Mouse (Mus musculus) embryonic facial prominence, embryonic 12.5 days (tissue): ENCODE results near the gene Tubd1. TPM values are rescaled to one million over a fixed set of nuclear protein-coding genes. Genes with fewer than 3 reads are reported as not detected.

Experiments used
- ATAC-seq: fragments of 200-750 bp; cut with Nextera tagmentation; 2 replicates; pipeline ENCODE4 v1.8.0; 2017; ENCODE audit not compliant: insufficient number of reproducible peaks, insufficient read depth, low FRiP score, low TSS enrichment
- H3K27ac ChIP-seq: fragments of 300-500 bp; sonication (generic); 2 replicates; pipeline ENCODE4 v1.5.1; 2016; ENCODE audit warnings: mild to moderate bottlenecking
- H3K27me3 ChIP-seq: fragments of 300-500 bp; sonication (generic); 2 replicates; pipeline ENCODE4 v1.6.1; 2016; ENCODE audit warnings: mild to moderate bottlenecking, moderate library complexity
- H3K36me3 ChIP-seq: fragments of 300-500 bp; sonication (generic); 2 replicates; pipeline ENCODE4 v1.6.1; 2016; ENCODE audit warnings: mild to moderate bottlenecking
- H3K4me1 ChIP-seq: fragments of 300-500 bp; sonication (generic); 2 replicates; pipeline ENCODE4 v1.6.1; 2016
- H3K4me2 ChIP-seq: fragments of 300-500 bp; sonication (generic); replicated peaks from 2 replicates; pipeline ENCODE4 v1.6.1; 2016; ENCODE audit warnings: mild to moderate bottlenecking, moderate library complexity
- H3K4me3 ChIP-seq: fragments of 300-500 bp; sonication (generic); 2 replicates; pipeline ENCODE4 v1.5.1; 2016; ENCODE audit warnings: mild to moderate bottlenecking
- H3K9ac ChIP-seq: fragments of 300-500 bp; sonication (generic); 2 replicates; pipeline ENCODE4 v1.6.1; 2016; ENCODE audit warnings: mild to moderate bottlenecking, moderate library complexity
- H3K9me3 ChIP-seq: fragments of 300-500 bp; sonication (generic); 2 replicates; pipeline ENCODE4 v1.6.1; 2016; ENCODE audit warnings: mild to moderate bottlenecking, moderate library complexity
- WGBS: fragments of 180-500 bp; shearing (Covaris S2); methylation state at CpG from one replicate; pipeline ENCODE4 v1.1.7; 2016; 5-methylcytosine and 5-hydroxymethylcytosine counted together
- polyA plus RNA-seq: library from polyadenylated mRNA; unstranded; fragments of >200 nt; fragmentation: Nextera tagmentation; extraction: Ambion mirVana; gene quantifications from 2 replicates; pipeline ENCODE4 v1.2.1, GENCODE M21; 2016

Tubd1 gene
- polyA plus RNA-seq, 1 experiment from 2014 or later, result 11.2 TPM

DNA sequence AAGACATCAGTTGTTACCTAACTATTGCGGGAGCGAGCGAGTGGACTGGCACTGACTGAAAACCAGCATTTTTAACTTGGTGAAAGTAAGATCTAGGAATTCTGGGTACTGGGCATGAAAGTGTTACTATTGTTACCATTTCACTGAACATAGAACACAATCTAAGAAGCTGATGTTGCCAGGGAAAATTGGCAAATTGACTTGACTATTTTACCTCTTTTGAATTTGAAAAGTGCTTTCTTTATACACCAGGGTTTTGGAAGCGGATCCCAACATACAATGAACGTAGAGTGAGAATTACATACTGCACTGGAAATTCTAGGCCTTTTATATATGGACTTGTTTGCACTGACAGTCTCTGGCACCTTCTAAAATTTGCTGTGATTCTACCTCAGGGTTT is 48.7 kb downstream of the Tubd1 start:
- H3K27ac ChIP-seq, result no peak overlapping the region
- H3K36me3 ChIP-seq, result no peaks in the 10 kb centered on the region
- 96% methylated on average over 5 of the region's 5 CpGs for WGBS
- no peak overlapping the region for H3K4me2 ChIP-seq
- ATAC-seq, result no peak
- no peak overlapping the region for H3K9ac ChIP-seq
- no peaks in the 10 kb centered on the region for H3K27me3 ChIP-seq
- H3K4me3 ChIP-seq, result no peak overlapping the region
- H3K4me1 ChIP-seq, result peaks cover 3% of the 10 kb centered on the region; the same call in 1 of the 2 replicates
- H3K9me3 ChIP-seq, result no peaks in the 10 kb centered on the region

GRCm38 (mm10) chr11:86594188-86594876 is 49.5 kb downstream of the Tubd1 start:
- H3K9ac ChIP-seq, result no peak overlapping the region
- no peaks in the 10 kb centered on the region for H3K9me3 ChIP-seq
- 78% methylated on average over 6 of the region's 6 CpGs for WGBS
- no peaks in the 10 kb centered on the region for H3K36me3 ChIP-seq
- no peak overlapping the region for H3K27ac ChIP-seq
- no peak overlapping the region for H3K4me3 ChIP-seq
- no peaks in the 10 kb centered on the region for H3K27me3 ChIP-seq
- no peak overlapping the region for H3K4me2 ChIP-seq
- no peak for ATAC-seq
- H3K4me1 ChIP-seq, result peaks cover 3% of the 10 kb centered on the region; the same call in 1 of the 2 replicates

DNA sequence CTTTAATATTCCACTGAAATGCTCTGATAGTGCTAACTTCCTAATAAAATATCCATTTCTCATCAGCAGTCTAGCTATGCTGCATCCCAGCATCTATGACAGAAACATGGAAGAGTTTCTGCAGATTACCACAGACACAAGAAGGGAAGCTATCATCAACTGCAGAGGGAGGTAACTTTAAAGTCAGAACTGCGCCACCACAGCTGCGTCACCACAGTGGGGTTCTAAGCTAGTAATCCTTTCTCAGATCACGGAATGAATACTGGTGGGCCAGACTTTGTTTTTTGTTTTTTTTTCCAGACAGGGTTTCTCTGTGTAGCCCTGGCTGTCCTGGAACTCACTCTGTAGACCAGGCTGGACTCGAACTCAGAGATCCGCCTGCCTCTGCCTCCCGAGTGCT is 50.6 kb downstream of the Tubd1 start:
- Histone ChIP-seq H3K4me1 (peaks cover 3% of the 10 kb centered on the region; the same call in 1 of the 2 replicates), H3K4me3 (no peak overlapping the region), H3K27ac (no peak overlapping the region), H3K4me2 (no peak overlapping the region), H3K9me3 (no peaks in the 10 kb centered on the region), H3K27me3 (no peaks in the 10 kb centered on the region), H3K9ac (no peak overlapping the region), H3K36me3 (no peaks in the 10 kb centered on the region)
- ATAC-seq, result no peak
- WGBS, result 95% methylated on average over 6 of the region's 6 CpGs

GRCm38 (mm10) chr11:86596187-86596960 is 51.6 kb downstream of the Tubd1 start:
- Histone ChIP-seq H3K4me2 (no peak overlapping the region), H3K9me3 (no peaks in the 10 kb centered on the region), H3K27me3 (no peaks in the 10 kb centered on the region), H3K36me3 (no peaks in the 10 kb centered on the region), H3K4me3 (no peak overlapping the region), H3K9ac (no peak overlapping the region), H3K4me1 (peaks cover 3% of the 10 kb centered on the region; the same call in 1 of the 2 replicates), H3K27ac (no peak overlapping the region)
- ATAC-seq, result no peak
- 70% methylated on average over 7 of the region's 7 CpGs for WGBS

- 95% methylated on average over 3 of the region's 3 CpGs for WGBS
- Histone ChIP-seq H3K4me2 (no peak overlapping the region), H3K9ac (no peak overlapping the region), H3K27ac (no peak overlapping the region), H3K27me3 (no peaks in the 10 kb centered on the region), H3K36me3 (no peaks in the 10 kb centered on the region), H3K4me1 (peaks cover 3% of the 10 kb centered on the region; the same call in 1 of the 2 replicates), H3K9me3 (no peaks in the 10 kb centered on the region), H3K4me3 (no peak overlapping the region)
- ATAC-seq, result no peak
Measured at GRCm38 (mm10) chr11:86596976-86597375, 52.2 kb downstream of the Tubd1 start.

DNA sequence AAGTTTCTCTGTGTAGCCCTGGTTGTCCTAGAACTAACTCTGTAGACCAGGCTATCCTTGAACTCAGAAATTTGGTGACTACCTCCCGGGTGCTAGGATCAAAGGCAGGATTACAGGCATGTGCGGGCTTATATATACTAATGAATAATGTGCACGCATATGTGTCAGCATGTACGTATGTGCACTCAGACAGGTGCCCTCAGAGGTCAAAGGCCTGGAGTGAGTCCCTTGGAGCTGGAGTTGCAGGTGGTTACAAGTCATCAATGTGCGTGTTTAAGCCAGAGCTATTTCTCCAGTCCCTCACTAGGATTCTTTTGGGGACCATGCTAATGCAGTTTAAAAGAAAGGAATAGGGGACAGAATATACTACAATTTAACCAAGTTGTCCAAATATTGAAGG is 53.4 kb downstream of the Tubd1 start:
- Histone ChIP-seq H3K27ac (no peak overlapping the region), H3K4me2 (no peak overlapping the region), H3K4me1 (peaks cover 3% of the 10 kb centered on the region; the same call in 1 of the 2 replicates), H3K36me3 (no peaks in the 10 kb centered on the region), H3K27me3 (no peaks in the 10 kb centered on the region), H3K4me3 (no peak overlapping the region), H3K9me3 (no peaks in the 10 kb centered on the region), H3K9ac (no peak overlapping the region)
- no peak for ATAC-seq
- WGBS, result 83% methylated on average over 5 of the region's 5 CpGs

DNA sequence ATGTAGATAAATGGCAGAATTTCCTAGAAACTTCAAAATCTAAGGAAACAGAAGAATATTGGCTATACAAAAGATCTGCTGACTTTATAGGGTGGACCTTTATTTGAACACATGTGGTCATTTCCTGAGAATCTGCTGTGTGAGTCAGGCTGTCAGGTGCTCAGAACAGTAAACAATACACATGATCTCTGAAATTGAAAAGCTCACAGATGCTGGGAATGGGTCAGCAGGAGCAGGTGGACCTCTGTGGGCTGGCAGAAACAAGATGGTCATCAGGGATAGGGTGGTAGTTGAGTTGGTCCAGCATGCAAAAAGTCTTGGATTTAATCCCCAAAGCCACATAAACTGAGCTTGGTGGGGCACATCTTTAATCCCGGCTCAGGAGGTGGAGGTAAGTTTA is 53.8 kb downstream of the Tubd1 start:
- Histone ChIP-seq H3K9me3 (no peaks in the 10 kb centered on the region), H3K36me3 (no peaks in the 10 kb centered on the region), H3K27me3 (no peaks in the 10 kb centered on the region), H3K4me2 (no peak overlapping the region), H3K4me1 (peaks cover 3% of the 10 kb centered on the region; the same call in 1 of the 2 replicates), H3K4me3 (no peak overlapping the region), H3K27ac (no peak overlapping the region), H3K9ac (no peak overlapping the region)
- 89% methylated on average over 1 of the region's 1 CpGs for WGBS
- ATAC-seq, result no peak

GRCm38 (mm10) chr11:86599378-86600208 is 54.8 kb downstream of the Tubd1 start:
- 68% methylated on average over 4 of the region's 4 CpGs for WGBS
- Histone ChIP-seq H3K27me3 (no peaks in the 10 kb centered on the region), H3K36me3 (no peaks in the 10 kb centered on the region), H3K4me3 (no peak overlapping the region), H3K9ac (no peak overlapping the region), H3K4me1 (peaks cover 3% of the 10 kb centered on the region; the same call in 1 of the 2 replicates), H3K4me2 (no peak overlapping the region), H3K27ac (no peak overlapping the region), H3K9me3 (no peaks in the 10 kb centered on the region)
- no peak for ATAC-seq

GRCm38 (mm10) chr11:86600209-86600557 is 55.4 kb downstream of the Tubd1 start:
- peaks cover 3% of the 10 kb centered on the region; the same call in 1 of the 2 replicates for H3K4me1 ChIP-seq
- ATAC-seq, result no peak
- H3K4me2 ChIP-seq, result no peak overlapping the region
- no peak overlapping the region for H3K4me3 ChIP-seq
- no peak overlapping the region for H3K9ac ChIP-seq
- no peaks in the 10 kb centered on the region for H3K9me3 ChIP-seq
- no peak overlapping the region for H3K27ac ChIP-seq
- H3K27me3 ChIP-seq, result no peaks in the 10 kb centered on the region
- WGBS, result 85% methylated on average over 7 of the region's 7 CpGs
- H3K36me3 ChIP-seq, result peaks cover 4% of the 10 kb centered on the region; the same call in 1 of the 2 replicates

DNA sequence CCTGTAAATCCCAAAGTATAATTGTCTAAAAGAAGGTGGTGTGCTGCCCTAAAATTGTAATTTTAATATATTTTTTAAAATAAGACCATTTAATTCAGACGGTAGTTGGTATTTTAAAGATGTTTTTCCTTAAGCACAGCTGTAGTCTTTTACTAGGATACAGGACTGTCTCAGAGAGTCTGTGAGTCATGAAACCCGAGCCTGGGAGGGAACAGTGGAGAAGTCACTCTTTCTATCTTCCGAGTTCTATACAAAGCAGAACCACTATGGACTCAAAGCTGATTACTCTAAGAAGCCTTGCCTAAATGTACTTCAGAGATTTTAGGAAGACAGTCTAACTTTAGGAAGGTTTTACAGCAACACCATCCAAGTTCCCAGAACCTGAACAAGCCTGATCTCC is 57.3 kb downstream of the Tubd1 start:
- 45% methylated on average over 3 of the region's 3 CpGs for WGBS
- H3K36me3 ChIP-seq, result peaks cover 14% of the 10 kb centered on the region
- H3K4me3 ChIP-seq, result no peak overlapping the region
- no peak overlapping the region for H3K27ac ChIP-seq
- H3K9ac ChIP-seq, result no peak overlapping the region
- H3K9me3 ChIP-seq, result no peaks in the 10 kb centered on the region
- no peak for ATAC-seq
- no peaks in the 10 kb centered on the region for H3K4me1 ChIP-seq
- H3K4me2 ChIP-seq, result no peak overlapping the region
- H3K27me3 ChIP-seq, result no peaks in the 10 kb centered on the region

- no peak overlapping the region for H3K27ac ChIP-seq
- H3K27me3 ChIP-seq, result no peaks in the 10 kb centered on the region
- no peak overlapping the region for H3K4me2 ChIP-seq
- no peak overlapping the region for H3K9ac ChIP-seq
- ATAC-seq, result no peak
- H3K9me3 ChIP-seq, result no peaks in the 10 kb centered on the region
- H3K4me1 ChIP-seq, result no peaks in the 10 kb centered on the region
- H3K36me3 ChIP-seq, result peaks cover 14% of the 10 kb centered on the region
- WGBS, result 93% methylated on average over 1 of the region's 1 CpGs
- H3K4me3 ChIP-seq, result no peak overlapping the region
Measured at GRCm38 (mm10) chr11:86603719-86604118, 58.9 kb downstream of the Tubd1 start.
